Mouse (Mus musculus) layer of hippocampus, adult 18-20 months (tissue): ENCODE measurements around the gene Adgrd1. TPM values are rescaled to one million over a fixed set of nuclear protein-coding genes. Genes with fewer than 3 reads are reported as not detected.

Experiments used
- DNase-seq, 2 experiments: peaks; one replicate each; pipeline ENCODE4 v3.0.0; 2022; ENCODE audit warnings: low spot score in 2 of 2
- total RNA-seq, 2 experiments: library from RNA; stranded (reverse); gene quantifications; 2 replicates each; pipeline ENCODE4 v1.2.3; 2021

The Adgrd1 gene
- total RNA-seq, 2 experiments from 2014 or later = 0.33 to 0.67 TPM

DNA sequence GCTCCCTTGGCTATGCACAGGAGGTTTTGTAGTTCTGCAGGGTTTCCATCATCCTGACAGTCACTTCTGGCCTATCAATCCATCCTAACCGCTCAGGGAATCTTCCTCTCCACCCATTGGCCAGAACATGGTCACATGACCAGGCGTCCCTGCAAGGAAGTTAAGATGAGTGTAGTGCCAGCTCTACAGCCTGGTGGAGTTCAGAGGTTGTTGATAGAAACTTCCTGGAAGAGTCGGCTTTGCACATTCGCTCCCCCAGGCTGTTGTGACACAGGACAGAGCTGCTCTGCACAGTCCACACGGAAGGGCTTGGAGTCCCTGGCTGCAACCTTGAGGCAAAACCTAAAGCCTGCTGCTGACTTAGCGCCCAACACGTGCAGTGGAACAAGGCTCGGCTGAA is 152.5 kb downstream of the Adgrd1 start:
- DNase-seq = no peak

Other genes starting within 250 kb of the Adgrd1 start
- 100 to 1,000 TPM; 119 to 127 TPM for gene Rimbp2, start 143.3 kb upstream of the Adgrd1 start, total RNA-seq
- gene Stx2, start 88.2 kb upstream of the Adgrd1 start, total RNA-seq = 10 to 100 TPM; 27.1 to 29.2 TPM
- 100 to 1,000 TPM; 161 to 173 TPM for gene Ran, start 76.7 kb upstream of the Adgrd1 start, total RNA-seq